Mouse (Mus musculus): ENCODE measurements around the gene Tor2a. TPM values are rescaled to one million over a fixed set of nuclear protein-coding genes. Genes with fewer than 3 reads are reported as not detected.

Tor2a gene
- total and polyA plus RNA-seq, 3 experiments = 9.0 to 28.2 (median 14.0) TPM

- no peaks in the 10 kb centered on the region for H3K9me3 ChIP-seq (replicated peaks)
- peak; percentile 32; the same call in 1 of the 2 replicates for ATAC-seq (ENCODE audit: extremely low read depth, insufficient number of reproducible peaks, low FRiP score, poor library complexity, severe bottlenecking)
- peak overlapping the region; percentile 93 for H3K4me3 ChIP-seq (ENCODE audit: low read depth, low read length)
- DNase-seq (ENCODE audit: low spot score) = peak; percentile 93
- H3K4me1 ChIP-seq (ENCODE audit: insufficient read depth, low read depth, low read length) = peaks cover 62% of the 10 kb centered on the region
- no peak for TF ChIP-seq TAL1 (conservative IDR thresholded peaks at IDR 0.05; ENCODE audit: low read depth, low read length)
- no peak for TF ChIP-seq GATA1 (IDR thresholded peaks at IDR 0.05; ENCODE audit: borderline replicate concordance, low read length)
- TF ChIP-seq POLR2AphosphoS5 (IDR thresholded peaks at IDR 0.05; ENCODE audit: insufficient replicate concordance, low read depth, low read length) = no peak
- no peak for TF ChIP-seq CTCF (IDR thresholded peaks at IDR 0.05; ENCODE audit: low read depth, low read length)
- no peak for TF ChIP-seq GATA2 (IDR thresholded peaks at IDR 0.05; ENCODE audit: borderline replicate concordance, low read depth, low read length)
- peaks cover 44% of the 10 kb centered on the region for H3K36me3 ChIP-seq (replicated peaks)
- H3K27me3 ChIP-seq (ENCODE audit: insufficient read depth, low read length) = peaks cover 4% of the 10 kb centered on the region; the same call in 1 of the 2 replicates
Observed at GRCm38 (mm10) chr2:32712108-32712551, 44.9 kb upstream of the Tor2a start.

GRCm38 (mm10) chr2:32712586-32712933 lies 44.5 kb upstream of the Tor2a start:
- no peak for TF ChIP-seq CTCF (IDR thresholded peaks at IDR 0.05; ENCODE audit: low read depth, low read length)
- no peak for TF ChIP-seq POLR2AphosphoS5 (IDR thresholded peaks at IDR 0.05; ENCODE audit: insufficient replicate concordance, low read depth, low read length)
- no peak for TF ChIP-seq GATA2 (IDR thresholded peaks at IDR 0.05; ENCODE audit: borderline replicate concordance, low read depth, low read length)
- no peak for TF ChIP-seq TAL1 (conservative IDR thresholded peaks at IDR 0.05; ENCODE audit: low read depth, low read length)
- no peak for TF ChIP-seq GATA1 (IDR thresholded peaks at IDR 0.05; ENCODE audit: borderline replicate concordance, low read length)
- peak; percentile 58; the same call in 1 of the 2 replicates for ATAC-seq (ENCODE audit: extremely low read depth, insufficient number of reproducible peaks, low FRiP score, poor library complexity, severe bottlenecking)
- peaks cover 61% of the 10 kb centered on the region for H3K4me1 ChIP-seq (ENCODE audit: insufficient read depth, low read depth, low read length)
- peak overlapping the region; percentile 93 for H3K4me3 ChIP-seq (ENCODE audit: low read depth, low read length)
- DNase-seq (ENCODE audit: low spot score) = peak; percentile 90
- peaks cover 42% of the 10 kb centered on the region for H3K36me3 ChIP-seq (replicated peaks)
- no peaks in the 10 kb centered on the region for H3K9me3 ChIP-seq (replicated peaks)
- peaks cover 7% of the 10 kb centered on the region; the same call in 1 of the 2 replicates for H3K27me3 ChIP-seq (ENCODE audit: insufficient read depth, low read length)

GRCm38 (mm10) chr2:32712934-32713817 lies 43.9 kb upstream of the Tor2a start, which contains the start of gene Cdk9:
Gene Cdk9 (minus strand): TSS chr2:32713076.
- Histone ChIP-seq H3K4me1 (ENCODE audit: insufficient read depth, low read depth, low read length) (peaks cover 56% of the 10 kb centered on the region), H3K4me3 (ENCODE audit: low read depth, low read length) (peak within 1 kb of the TSS; percentile 93), H3K36me3 (replicated peaks) (peaks cover 36% of the 10 kb centered on the region), H3K9me3 (replicated peaks) (no peaks in the 10 kb centered on the region), H3K27me3 (ENCODE audit: insufficient read depth, low read length) (peaks cover 9% of the 10 kb centered on the region; the same call in 1 of the 2 replicates)
- TF ChIP-seq CTCF (IDR thresholded peaks at IDR 0.05; ENCODE audit: low read depth, low read length) = peak; percentile 90
- TF ChIP-seq GATA2 (IDR thresholded peaks at IDR 0.05; ENCODE audit: borderline replicate concordance, low read depth, low read length) = no peak
- ATAC-seq (ENCODE audit: extremely low read depth, insufficient number of reproducible peaks, low FRiP score, poor library complexity, severe bottlenecking) (peak; percentile 51), DNase-seq (ENCODE audit: low spot score) (peak; percentile 80)

GRCm38 (mm10) chr2:32714117-32714986 lies 42.7 kb upstream of the Tor2a start:
- Histone ChIP-seq H3K27me3 (ENCODE audit: insufficient read depth, low read length) (peaks cover 16% of the 10 kb centered on the region), H3K36me3 (replicated peaks) (peaks cover 25% of the 10 kb centered on the region), H3K4me1 (ENCODE audit: insufficient read depth, low read depth, low read length) (peaks cover 46% of the 10 kb centered on the region), H3K9me3 (replicated peaks) (no peaks in the 10 kb centered on the region), H3K4me3 (ENCODE audit: low read depth, low read length) (no peak overlapping the region; the same call in 1 of the 2 replicates)
- ATAC-seq (ENCODE audit: extremely low read depth, insufficient number of reproducible peaks, low FRiP score, poor library complexity, severe bottlenecking) = no peak
- DNase-seq (ENCODE audit: low spot score) = no peak
- TF ChIP-seq GATA1 (IDR thresholded peaks at IDR 0.05; ENCODE audit: borderline replicate concordance, low read length) = no peak
- TF ChIP-seq GATA2 (IDR thresholded peaks at IDR 0.05; ENCODE audit: borderline replicate concordance, low read depth, low read length) = no peak
- TF ChIP-seq TAL1 (conservative IDR thresholded peaks at IDR 0.05; ENCODE audit: low read depth, low read length) = no peak
- no peak for TF ChIP-seq POLR2AphosphoS5 (IDR thresholded peaks at IDR 0.05; ENCODE audit: insufficient replicate concordance, low read depth, low read length)
- no peak for TF ChIP-seq CTCF (IDR thresholded peaks at IDR 0.05; ENCODE audit: low read depth, low read length)

- no peak for DNase-seq (ENCODE audit: low spot score)
- Histone ChIP-seq H3K9me3 (replicated peaks) (no peaks in the 10 kb centered on the region), H3K4me3 (ENCODE audit: low read depth, low read length) (no peak overlapping the region), H3K36me3 (replicated peaks) (peaks cover 18% of the 10 kb centered on the region), H3K4me1 (ENCODE audit: insufficient read depth, low read depth, low read length) (peaks cover 41% of the 10 kb centered on the region), H3K27me3 (ENCODE audit: insufficient read depth, low read length) (peaks cover 22% of the 10 kb centered on the region)
- ATAC-seq (ENCODE audit: extremely low read depth, insufficient number of reproducible peaks, low FRiP score, poor library complexity, severe bottlenecking) = no peak
- TF ChIP-seq GATA1 (IDR thresholded peaks at IDR 0.05; ENCODE audit: borderline replicate concordance, low read length) = no peak
- TF ChIP-seq TAL1 (conservative IDR thresholded peaks at IDR 0.05; ENCODE audit: low read depth, low read length) = no peak
Observed at GRCm38 (mm10) chr2:32714987-32715425, 42.0 kb upstream of the Tor2a start.

- Histone ChIP-seq H3K4me1 (ENCODE audit: insufficient read depth, low read depth, low read length) (peaks cover 39% of the 10 kb centered on the region), H3K4me3 (ENCODE audit: low read depth, low read length) (no peak overlapping the region), H3K27me3 (ENCODE audit: insufficient read depth, low read length) (peaks cover 50% of the 10 kb centered on the region), H3K36me3 (replicated peaks) (no peaks in the 10 kb centered on the region), H3K9me3 (replicated peaks) (no peaks in the 10 kb centered on the region)
- ATAC-seq (ENCODE audit: extremely low read depth, insufficient number of reproducible peaks, low FRiP score, poor library complexity, severe bottlenecking) (no peak), DNase-seq (ENCODE audit: low spot score) (no peak)
- TF ChIP-seq GATA1 (IDR thresholded peaks at IDR 0.05; ENCODE audit: borderline replicate concordance, low read length) (no peak), GATA2 (IDR thresholded peaks at IDR 0.05; ENCODE audit: borderline replicate concordance, low read depth, low read length) (no peak), POLR2AphosphoS5 (IDR thresholded peaks at IDR 0.05; ENCODE audit: insufficient replicate concordance, low read depth, low read length) (no peak), TAL1 (conservative IDR thresholded peaks at IDR 0.05; ENCODE audit: low read depth, low read length) (no peak), CTCF (IDR thresholded peaks at IDR 0.05; ENCODE audit: low read depth, low read length) (no peak)
Observed at GRCm38 (mm10) chr2:32718761-32719160, 38.3 kb upstream of the Tor2a start.

Data from G1E (cell line).